Mouse (Mus musculus): ENCODE results near the gene Snap91. TPM values are rescaled to one million over a fixed set of nuclear protein-coding genes. Genes with fewer than 3 reads are reported as not detected.
A peak's percentile ranks its signal among the peaks of the same experiment; 100 is the strongest.

Gene Snap91
- polyA plus RNA-seq (2015; fragmentation: Nextera tagmentation; extraction: Ambion mirVana): 75.7 and 79.1 TPM in 2 replicates

GRCm38 (mm10) chr9:86880113-86880972 lies at the start of gene Snap91:
Gene Snap91 (minus strand): TSS chr9:86880654.
- H3K9ac ChIP-seq: peak within 1 kb of the TSS; percentile 90
- peak; percentile 75 for ATAC-seq (ENCODE audit: extremely low read depth, insufficient number of reproducible peaks, low FRiP score, low TSS enrichment)
- H3K4me3 ChIP-seq: peak within 1 kb of the TSS; percentile 88
- H3K27me3 ChIP-seq (replicated peaks): peaks cover 51% of the 10 kb centered on the region
- H3K9me3 ChIP-seq: no peaks in the 10 kb centered on the region
- under 1% methylated on average over 103 of the region's 104 CpGs for WGBS
- peak within 1 kb of the TSS; percentile 94 for H3K27ac ChIP-seq (replicated peaks)
- peaks cover 33% of the 10 kb centered on the region for H3K4me1 ChIP-seq
- peak within 1 kb of the TSS; percentile 86 for H3K4me2 ChIP-seq
- H3K36me3 ChIP-seq: no peaks in the 10 kb centered on the region

- Histone ChIP-seq H3K4me1 (peaks cover 5% of the 10 kb centered on the region; the same call in 1 of the 2 replicates), H3K36me3 (no peaks in the 10 kb centered on the region), H3K27me3 (replicated peaks) (no peaks in the 10 kb centered on the region), H3K27ac (replicated peaks) (peak overlapping the region; percentile 32; the same call in 1 of the 2 replicates), H3K4me3 (no peak overlapping the region), H3K9ac (no peak overlapping the region), H3K4me2 (no peak overlapping the region), H3K9me3 (no peaks in the 10 kb centered on the region)
- ATAC-seq (ENCODE audit: extremely low read depth, insufficient number of reproducible peaks, low FRiP score, low TSS enrichment): no peak
- 53% methylated on average over 5 of the region's 5 CpGs for WGBS
Observed at GRCm38 (mm10) chr9:86926519-86926918, 46.1 kb upstream of the Snap91 start.

- ATAC-seq (ENCODE audit: extremely low read depth, insufficient number of reproducible peaks, low FRiP score, low TSS enrichment): no peak
Observed at GRCm38 (mm10) chr9:86925688-86926087, 45.2 kb upstream of the Snap91 start.

GRCm38 (mm10) chr9:86922430-86922829 lies 42.0 kb upstream of the Snap91 start:
- Histone ChIP-seq H3K9ac (no peak overlapping the region), H3K4me2 (no peak overlapping the region), H3K4me3 (no peak overlapping the region), H3K36me3 (no peaks in the 10 kb centered on the region), H3K27ac (replicated peaks) (no peak overlapping the region), H3K4me1 (peaks cover 5% of the 10 kb centered on the region; the same call in 1 of the 2 replicates), H3K27me3 (replicated peaks) (no peaks in the 10 kb centered on the region), H3K9me3 (no peaks in the 10 kb centered on the region)
- no peak for ATAC-seq (ENCODE audit: extremely low read depth, insufficient number of reproducible peaks, low FRiP score, low TSS enrichment)
- WGBS: 85% methylated on average over 3 of the region's 3 CpGs

More at GRCm38 (mm10) chr9:86925688-86926087, 45.2 kb upstream of the Snap91 start:
- Histone ChIP-seq H3K4me2 (peak overlapping the region; percentile 25; the same call in 1 of the 2 replicates), H3K4me3 (no peak overlapping the region), H3K9me3 (no peaks in the 10 kb centered on the region), H3K27ac (replicated peaks) (peak overlapping the region; percentile 32; the same call in 1 of the 2 replicates), H3K4me1 (peaks cover 5% of the 10 kb centered on the region; the same call in 1 of the 2 replicates), H3K9ac (no peak overlapping the region), H3K36me3 (no peaks in the 10 kb centered on the region), H3K27me3 (replicated peaks) (no peaks in the 10 kb centered on the region)
- WGBS: 34% methylated on average over 6 of the region's 6 CpGs

GRCm38 (mm10) chr9:86916543-86916942 lies 36.1 kb upstream of the Snap91 start:
- WGBS: 33% methylated on average over 3 of the region's 3 CpGs
- ATAC-seq (ENCODE audit: extremely low read depth, insufficient number of reproducible peaks, low FRiP score, low TSS enrichment): peak; percentile 42
- H3K27ac ChIP-seq (replicated peaks): peak overlapping the region; percentile 81
- no peaks in the 10 kb centered on the region; the same call in 1 of the 2 replicates for H3K9me3 ChIP-seq
- H3K27me3 ChIP-seq (replicated peaks): no peaks in the 10 kb centered on the region
- no peaks in the 10 kb centered on the region for H3K36me3 ChIP-seq
- H3K9ac ChIP-seq: no peak overlapping the region
- H3K4me3 ChIP-seq: no peak overlapping the region
- H3K4me1 ChIP-seq: peaks cover 10% of the 10 kb centered on the region
- H3K4me2 ChIP-seq: peak overlapping the region; percentile 9; the same call in 1 of the 2 replicates

GRCm38 (mm10) chr9:86899502-86900199 lies 19.2 kb upstream of the Snap91 start:
- Histone ChIP-seq H3K4me2 (peak overlapping the region; percentile 40), H3K36me3 (no peaks in the 10 kb centered on the region), H3K27me3 (replicated peaks) (no peaks in the 10 kb centered on the region), H3K9ac (no peak overlapping the region), H3K4me1 (peaks cover 34% of the 10 kb centered on the region), H3K27ac (replicated peaks) (peak overlapping the region; percentile 87), H3K9me3 (no peaks in the 10 kb centered on the region), H3K4me3 (no peak overlapping the region)
- ATAC-seq (ENCODE audit: extremely low read depth, insufficient number of reproducible peaks, low FRiP score, low TSS enrichment): no peak
- WGBS: 35% methylated on average over 4 of the region's 4 CpGs

- H3K4me3 ChIP-seq: peak overlapping the region; percentile 88
- H3K36me3 ChIP-seq: no peaks in the 10 kb centered on the region
- 1% methylated on average over 75 of the region's 75 CpGs for WGBS
- peaks cover 33% of the 10 kb centered on the region for H3K4me1 ChIP-seq
- ATAC-seq (ENCODE audit: extremely low read depth, insufficient number of reproducible peaks, low FRiP score, low TSS enrichment): peak; percentile 18; the same call in 1 of the 2 replicates
- peaks cover 51% of the 10 kb centered on the region for H3K27me3 ChIP-seq (replicated peaks)
- H3K27ac ChIP-seq (replicated peaks): peak overlapping the region; percentile 94
- peak overlapping the region; percentile 90 for H3K9ac ChIP-seq
- peak overlapping the region; percentile 86 for H3K4me2 ChIP-seq
- H3K9me3 ChIP-seq: no peaks in the 10 kb centered on the region
Observed at GRCm38 (mm10) chr9:86879216-86880112, 990 bp downstream of the Snap91 start.

GRCm38 (mm10) chr9:86878716-86879115 lies 1.7 kb downstream of the Snap91 start:
- 73% methylated on average over 6 of the region's 6 CpGs for WGBS
- Histone ChIP-seq H3K27ac (replicated peaks) (0 out of 2 replicates have a peak overlapping the region, but pooled peaks have one; percentile 94), H3K27me3 (replicated peaks) (peaks cover 51% of the 10 kb centered on the region), H3K9me3 (no peaks in the 10 kb centered on the region), H3K36me3 (no peaks in the 10 kb centered on the region), H3K4me1 (peaks cover 31% of the 10 kb centered on the region), H3K9ac (peak overlapping the region; percentile 90), H3K4me2 (peak overlapping the region; percentile 86), H3K4me3 (peak overlapping the region; percentile 88)
- ATAC-seq (ENCODE audit: extremely low read depth, insufficient number of reproducible peaks, low FRiP score, low TSS enrichment): no peak

- no peak overlapping the region for H3K27ac ChIP-seq (replicated peaks)
- H3K4me1 ChIP-seq: peaks cover 38% of the 10 kb centered on the region
- no peaks in the 10 kb centered on the region for H3K9me3 ChIP-seq
- no peak overlapping the region for H3K9ac ChIP-seq
- no peak overlapping the region for H3K4me3 ChIP-seq
- WGBS: 78% methylated on average over 4 of the region's 4 CpGs
- H3K27me3 ChIP-seq (replicated peaks): peaks cover 18% of the 10 kb centered on the region
- ATAC-seq (ENCODE audit: extremely low read depth, insufficient number of reproducible peaks, low FRiP score, low TSS enrichment): no peak
- H3K4me2 ChIP-seq: no peak overlapping the region
- peaks cover 6% of the 10 kb centered on the region for H3K36me3 ChIP-seq
Observed at GRCm38 (mm10) chr9:86873681-86874080, 6.8 kb downstream of the Snap91 start.

- peak overlapping the region; percentile 25; the same call in 1 of the 2 replicates for H3K27ac ChIP-seq (replicated peaks)
- peak overlapping the region; percentile 0; the same call in 1 of the 2 replicates for H3K4me2 ChIP-seq
Observed at GRCm38 (mm10) chr9:86869586-86870338, 10.7 kb downstream of the Snap91 start.

More at GRCm38 (mm10) chr9:86869586-86870338, 10.7 kb downstream of the Snap91 start:
- H3K9me3 ChIP-seq: no peaks in the 10 kb centered on the region
- 43% methylated on average over 11 of the region's 11 CpGs for WGBS
- H3K36me3 ChIP-seq: peaks cover 6% of the 10 kb centered on the region
- H3K9ac ChIP-seq: no peak overlapping the region
- no peak overlapping the region for H3K4me3 ChIP-seq
- no peak for ATAC-seq (ENCODE audit: extremely low read depth, insufficient number of reproducible peaks, low FRiP score, low TSS enrichment)
- H3K4me1 ChIP-seq: peaks cover 25% of the 10 kb centered on the region
- H3K27me3 ChIP-seq (replicated peaks): no peaks in the 10 kb centered on the region
